Mouse (Mus musculus) kidney, postnatal 10 days (tissue): ENCODE measurements around the gene Tcf3.

Source experiments
- DNase-seq: peaks from one replicate; pipeline ENCODE4 v3.0.0; 2021; ENCODE audit warnings: mixed read lengths

Gene Tcf3

GRCm38 (mm10) chr10:80436276-80436675, 2.8 kb upstream of the Tcf3 start:
- DNase-seq, result peak; percentile 61

- no peak for DNase-seq
Observed at GRCm38 (mm10) chr10:80435764-80436163, 2.3 kb upstream of the Tcf3 start.

- no peak for DNase-seq
Observed at GRCm38 (mm10) chr10:80434823-80435222, 1.4 kb upstream of the Tcf3 start.

- DNase-seq, result no peak
Observed at GRCm38 (mm10) chr10:80434233-80434592, 766 bp upstream of the Tcf3 start.

GRCm38 (mm10) chr10:80432936-80433512, 423 bp downstream of the Tcf3 start:
- peak; percentile 74 for DNase-seq

GRCm38 (mm10) chr10:80432387-80432785, 1.1 kb downstream of the Tcf3 start:
- DNase-seq, result no peak

GRCm38 (mm10) chr10:80431570-80432386, 1.7 kb downstream of the Tcf3 start:
- peak; percentile 59 for DNase-seq

- DNase-seq, result no peak
Observed at GRCm38 (mm10) chr10:80430375-80430980, 3.0 kb downstream of the Tcf3 start.

GRCm38 (mm10) chr10:80429800-80430199, 3.6 kb downstream of the Tcf3 start:
- no peak for DNase-seq

- no peak for DNase-seq
Observed at GRCm38 (mm10) chr10:80425041-80425440, 8.4 kb downstream of the Tcf3 start.

- DNase-seq, result peak; percentile 54
Observed at GRCm38 (mm10) chr10:80423562-80423961, 9.9 kb downstream of the Tcf3 start.

- no peak for DNase-seq
Observed at GRCm38 (mm10) chr10:80421651-80422472, 11.6 kb downstream of the Tcf3 start.

- DNase-seq, result no peak
Observed at GRCm38 (mm10) chr10:80421208-80421607, 12.2 kb downstream of the Tcf3 start.

GRCm38 (mm10) chr10:80420729-80421128, 12.7 kb downstream of the Tcf3 start:
- no peak for DNase-seq

- DNase-seq, result no peak
Observed at GRCm38 (mm10) chr10:80419419-80419818, 14.0 kb downstream of the Tcf3 start.

- DNase-seq, result peak; percentile 61
Observed at GRCm38 (mm10) chr10:80418311-80418710, 15.1 kb downstream of the Tcf3 start.

- DNase-seq, result no peak
Observed at GRCm38 (mm10) chr10:80417841-80418240, 15.6 kb downstream of the Tcf3 start.

GRCm38 (mm10) chr10:80417371-80417770, 16.1 kb downstream of the Tcf3 start:
- DNase-seq, result no peak

- no peak for DNase-seq
Observed at GRCm38 (mm10) chr10:80415566-80415965, 17.9 kb downstream of the Tcf3 start.

- DNase-seq, result no peak
Observed at GRCm38 (mm10) chr10:80412656-80413541, 20.5 kb downstream of the Tcf3 start.

- no peak for DNase-seq
Observed at GRCm38 (mm10) chr10:80407924-80408323, 25.5 kb downstream of the Tcf3 start.
